Mouse (Mus musculus): ENCODE data around the gene Tnni3k.

Gene Tnni3k

GRCm38 (mm10) chr3:154945688-154946161, 109.5 kb downstream of the Tnni3k start:
- DNase-seq = no peak

- no peak for DNase-seq
Measured at GRCm38 (mm10) chr3:154927757-154928156, 127.5 kb downstream of the Tnni3k start.

GRCm38 (mm10) chr3:154924936-154925335, 130.3 kb downstream of the Tnni3k start:
- no peak for DNase-seq

GRCm38 (mm10) chr3:154915566-154915965, 139.6 kb downstream of the Tnni3k start:
- DNase-seq = no peak

- DNase-seq = no peak
Measured at GRCm38 (mm10) chr3:154913641-154914040, 141.6 kb downstream of the Tnni3k start.

- DNase-seq = peak in 1 of 2 experiments; percentile 36
Measured at GRCm38 (mm10) chr3:154896737-154897136, 158.5 kb downstream of the Tnni3k start.

GRCm38 (mm10) chr3:154893225-154893624, 162.0 kb downstream of the Tnni3k start:
- DNase-seq = no peak

- DNase-seq = no peak
Measured at GRCm38 (mm10) chr3:154885452-154885851, 169.8 kb downstream of the Tnni3k start.

- no peak for DNase-seq
Measured at GRCm38 (mm10) chr3:154885048-154885447, 170.2 kb downstream of the Tnni3k start.

GRCm38 (mm10) chr3:154881428-154881986, 173.7 kb downstream of the Tnni3k start:
- DNase-seq = no peak

- DNase-seq = no peak
Measured at GRCm38 (mm10) chr3:154880536-154880939, 174.7 kb downstream of the Tnni3k start.

- DNase-seq = no peak
Measured at GRCm38 (mm10) chr3:154880108-154880507, 175.1 kb downstream of the Tnni3k start.

GRCm38 (mm10) chr3:154879515-154879914, 175.7 kb downstream of the Tnni3k start:
- DNase-seq = no peak

- DNase-seq = no peak
Measured at GRCm38 (mm10) chr3:154879080-154879479, 176.1 kb downstream of the Tnni3k start.

GRCm38 (mm10) chr3:154868807-154869206, 186.4 kb downstream of the Tnni3k start:
- DNase-seq = no peak

- DNase-seq = no peak
Measured at GRCm38 (mm10) chr3:154861921-154862320, 193.3 kb downstream of the Tnni3k start.

GRCm38 (mm10) chr3:154859721-154860120, 195.5 kb downstream of the Tnni3k start:
- no peak for DNase-seq

- DNase-seq = no peak
Measured at GRCm38 (mm10) chr3:154853257-154853656, 201.9 kb downstream of the Tnni3k start.

GRCm38 (mm10) chr3:154852281-154852680, 202.9 kb downstream of the Tnni3k start:
- no peak for DNase-seq

GRCm38 (mm10) chr3:154842247-154842646, 213.0 kb downstream of the Tnni3k start:
- DNase-seq = no peak

GRCm38 (mm10) chr3:154841076-154841475, 214.1 kb downstream of the Tnni3k start:
- no peak for DNase-seq

- DNase-seq = no peak
Measured at GRCm38 (mm10) chr3:154837861-154838260, 217.3 kb downstream of the Tnni3k start.

GRCm38 (mm10) chr3:154836137-154836536, 219.1 kb downstream of the Tnni3k start:
- no peak for DNase-seq

- DNase-seq = no peak
Measured at GRCm38 (mm10) chr3:154834373-154834772, 220.8 kb downstream of the Tnni3k start.

GRCm38 (mm10) chr3:154825739-154826138, 229.5 kb downstream of the Tnni3k start:
- DNase-seq = no peak

Data from kidney, adult 8-10 months (tissue).